8 mouse cellular contexts compared by ENCODE assay signal in the genomic region with DNA sequence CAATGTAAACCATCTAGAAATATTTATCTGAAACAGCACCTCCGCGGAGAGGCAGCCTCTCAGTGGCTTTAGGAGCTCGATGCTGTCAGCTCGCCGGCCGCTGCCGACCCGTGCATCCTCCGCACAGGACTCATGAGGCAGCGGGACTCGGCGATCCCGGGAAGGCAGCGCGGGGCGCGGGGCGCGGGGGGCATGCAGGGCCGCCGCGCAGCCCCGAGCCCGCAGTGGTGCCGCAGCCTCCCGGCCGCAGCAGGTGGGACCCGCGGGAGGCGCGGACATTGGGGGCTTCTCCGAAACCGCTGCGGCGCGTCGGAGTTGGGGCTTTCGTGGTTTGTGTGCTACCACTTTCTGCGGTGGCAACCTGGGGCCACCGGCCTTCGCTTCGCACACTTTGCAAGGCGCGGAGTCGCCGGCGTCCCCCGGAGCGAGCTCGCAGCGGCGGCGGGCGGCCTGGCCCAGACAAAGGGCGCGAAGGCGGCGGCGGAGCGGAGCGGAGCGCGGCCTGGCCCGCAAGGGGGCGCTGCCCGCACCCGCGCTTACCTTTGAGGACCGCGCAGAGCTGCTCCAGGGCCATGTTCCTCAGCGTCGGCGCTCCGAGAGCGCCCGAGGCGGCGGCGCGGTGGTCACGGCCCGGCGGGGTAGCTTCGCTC. TPM values are rescaled to one million over a fixed set of nuclear protein-coding genes. Genes with fewer than 3 reads are reported as not detected.
DNase-seq lines count a peak whose midpoint lies in the region; ATAC-seq and TF ChIP-seq lines count a peak whose summit lies in the region.

No protein-coding gene starts in this region.

- H3K36me3 ChIP-seq in forebrain, embryonic 13.5 days (ENCODE audit: poor library complexity, severe bottlenecking): no peaks in the 10 kb centered on the region
- no peaks in the 10 kb centered on the region for H3K36me3 ChIP-seq in hindbrain, embryonic 11.5 days (ENCODE audit: control insufficient read depth, insufficient read depth, low read length)
- H3K36me3 ChIP-seq in lung, postnatal 0 days (ENCODE audit: insufficient read depth, low read length): no peaks in the 10 kb centered on the region

- H3K27ac ChIP-seq in forebrain, embryonic 13.5 days: peak overlapping the region; percentile 98
- H3K27ac ChIP-seq in hindbrain, embryonic 11.5 days (ENCODE audit: low read depth, low read length): peak overlapping the region; percentile 94
- no peak overlapping the region for H3K27ac ChIP-seq in lung, postnatal 0 days (ENCODE audit: low read length)

- peak overlapping the region; percentile 76 for H3K4me3 ChIP-seq in forebrain, embryonic 13.5 days
- H3K4me3 ChIP-seq in hindbrain, embryonic 11.5 days (ENCODE audit: low read depth, low read length): peak overlapping the region; percentile 74
- peak overlapping the region; percentile 49 for H3K4me3 ChIP-seq in lung, postnatal 0 days (ENCODE audit: low read depth, low read length)

- H3K4me2 ChIP-seq in forebrain, embryonic 13.5 days: peak overlapping the region; percentile 64
- peak overlapping the region; percentile 68 for H3K4me2 ChIP-seq in hindbrain, embryonic 11.5 days (replicated peaks; ENCODE audit: low read depth, low read length)
- peak overlapping the region; percentile 98 for H3K4me2 ChIP-seq in lung, postnatal 0 days (replicated peaks; ENCODE audit: low read depth, low read length)

- DNase-seq in Muller cell, postnatal 12 days (ENCODE audit: inconsistent ontology term): peak; percentile 83
- DNase-seq in cerebellum, adult 11 months: peak; percentile 70
- peak; percentile 95 for DNase-seq in hindbrain, embryonic 11.5 days (ENCODE audit: low spot score)
- DNase-seq in layer of hippocampus, postnatal 10 days (ENCODE audit: low spot score in 2 of 2): peak; percentile 69 to 81
- DNase-seq in lung, postnatal 0 days (ENCODE audit: low spot score): peak; percentile 67
- DNase-seq in retina, embryonic 14.5 days (ENCODE audit: low spot score): peak; percentile 87
- peak; percentile 89 for DNase-seq in thymus, postnatal 4 days

- under 1% methylated on average over 84 of the region's 84 CpGs for WGBS in forebrain, embryonic 13.5 days
- under 1% methylated on average over 75 of the region's 84 CpGs for WGBS in hindbrain, embryonic 11.5 days
- WGBS in lung, postnatal 0 days: 2% methylated on average over 53 of the region's 84 CpGs

- no peak for TF ChIP-seq EP300 in lung, postnatal 0 days (IDR thresholded peaks at IDR 0.05)

- TF ChIP-seq CTCF in lung, postnatal 0 days (IDR thresholded peaks at IDR 0.05): peak; percentile 58

- peak overlapping the region; percentile 95 for H3K9ac ChIP-seq in forebrain, embryonic 13.5 days
- peak overlapping the region; percentile 93 for H3K9ac ChIP-seq in hindbrain, embryonic 11.5 days (ENCODE audit: low read depth, low read length)
- 0 out of 2 replicates have a peak overlapping the region, but pooled peaks have one; percentile 8 for H3K9ac ChIP-seq in lung, postnatal 0 days (replicated peaks; ENCODE audit: low read depth)

- H3K9me3 ChIP-seq in forebrain, embryonic 13.5 days (replicated peaks): no peaks in the 10 kb centered on the region
- no peaks in the 10 kb centered on the region for H3K9me3 ChIP-seq in hindbrain, embryonic 11.5 days (ENCODE audit: control insufficient read depth, low read length)
- no peaks in the 10 kb centered on the region for H3K9me3 ChIP-seq in lung, postnatal 0 days (ENCODE audit: low read length)

- peaks cover 11% of the 10 kb centered on the region; the same call in 1 of the 2 replicates for H3K4me1 ChIP-seq in forebrain, embryonic 13.5 days
- no peaks in the 10 kb centered on the region for H3K4me1 ChIP-seq in hindbrain, embryonic 11.5 days (replicated peaks; ENCODE audit: control insufficient read depth, insufficient read depth, low read length)
- H3K4me1 ChIP-seq in lung, postnatal 0 days (ENCODE audit: insufficient read depth, low read depth, low read length): peaks cover 6% of the 10 kb centered on the region; the same call in 1 of the 2 replicates

- peaks cover 7% of the 10 kb centered on the region; the same call in 1 of the 2 replicates for H3K27me3 ChIP-seq in forebrain, embryonic 13.5 days
- H3K27me3 ChIP-seq in hindbrain, embryonic 11.5 days (ENCODE audit: control insufficient read depth, insufficient read depth, low read length): peaks cover 3% of the 10 kb centered on the region; the same call in 1 of the 2 replicates
- H3K27me3 ChIP-seq in lung, postnatal 0 days (replicated peaks; ENCODE audit: insufficient read depth, low read length): 0 out of 2 replicates have a peak, but pooled peaks cover 4% of the 10 kb centered on the region

- peak; percentile 97 for ATAC-seq in forebrain, embryonic 13.5 days
- ATAC-seq in hindbrain, embryonic 11.5 days (ENCODE audit: low FRiP score): peak; percentile 97
- peak; percentile 90 for ATAC-seq in lung, postnatal 0 days

RNA-seq across cellular contexts. Expression of gene Neto2, which starts 0.5 kb away (rescaled TPM):
- polyA plus RNA-seq in forebrain, embryonic 13.5 days (2015; fragmentation: Nextera tagmentation; extraction: Ambion mirVana): 35.2 and 36.8 TPM in 2 replicates
- polyA plus RNA-seq in hindbrain, embryonic 11.5 days (2014; fragmentation: Nextera tagmentation; extraction: Ambion mirVana): 33.2 and 37.7 TPM in 2 replicates
- 10 to 100 TPM; 80.6 to 82.4 TPM for total RNA-seq in layer of hippocampus, postnatal 10 days (2021)
- polyA plus RNA-seq in lung, postnatal 0 days (2015; fragmentation: Nextera tagmentation; extraction: Ambion mirVana): 0.88 and 1.5 TPM in 2 replicates

Comparison
In these comparisons a context has a peak if more than half of its experiments do, and no peak if none do; other contexts are left out.
1. H3K9ac ChIP-seq: peak in every context shown above with its lines; median percentile 95 in forebrain, embryonic 13.5 days; 93 in hindbrain, embryonic 11.5 days; 8 in lung, postnatal 0 days.
2. RNA of gene Neto2, which starts 0.5 kb away (polyA plus RNA-seq): 35.2 to 36.8 TPM in forebrain, embryonic 13.5 days and 33.2 to 37.7 TPM in hindbrain, embryonic 11.5 days; 0.88 to 1.5 TPM in lung, postnatal 0 days; every median in the first group is over 10 times any median in the second.
3. Peak in every context shown above with its lines, with median percentiles within 50 percentile points of each other: DNase-seq, ATAC-seq, H3K4me2 ChIP-seq and H3K4me3 ChIP-seq.